Mouse (Mus musculus): ENCODE measurements around the gene Shisa6. TPM values are rescaled to one million over a fixed set of nuclear protein-coding genes. Genes with fewer than 3 reads are reported as not detected.
"Not testable (repeated sequence)": the region's sequence is repeated elsewhere in the genome, so short reads cannot be mapped to it uniquely, and the experiment has no call there.

Gene Shisa6
- total RNA-seq, 2 experiments from 2014 or later, result not detected

- no peak for ATAC-seq (replicated peaks; ENCODE audit: poor library complexity, severe bottlenecking)
Observed at GRCm38 (mm10) chr11:66494391-66494790, 31.4 kb downstream of the Shisa6 start.

DNA sequence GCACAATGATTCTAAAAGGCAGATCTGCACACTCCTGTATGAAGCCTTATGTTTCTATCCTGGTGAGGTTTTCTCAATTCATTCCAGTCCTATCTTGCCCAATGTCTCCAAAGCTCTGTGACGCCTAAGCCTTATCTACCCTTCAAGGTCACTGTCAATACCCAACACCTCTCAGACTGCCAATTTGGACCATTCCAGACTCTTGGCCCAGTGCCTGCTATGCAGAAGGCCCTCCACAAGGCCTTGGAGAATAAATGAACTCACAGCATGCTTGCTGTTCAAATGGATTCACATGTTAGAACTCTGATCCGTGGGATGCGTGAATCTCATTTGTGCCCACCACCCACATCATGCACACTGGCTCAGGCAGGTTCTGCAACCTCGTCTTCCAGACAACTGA lies 38.0 kb downstream of the Shisa6 start:
- ATAC-seq (replicated peaks; ENCODE audit: poor library complexity, severe bottlenecking), result no peak

DNA sequence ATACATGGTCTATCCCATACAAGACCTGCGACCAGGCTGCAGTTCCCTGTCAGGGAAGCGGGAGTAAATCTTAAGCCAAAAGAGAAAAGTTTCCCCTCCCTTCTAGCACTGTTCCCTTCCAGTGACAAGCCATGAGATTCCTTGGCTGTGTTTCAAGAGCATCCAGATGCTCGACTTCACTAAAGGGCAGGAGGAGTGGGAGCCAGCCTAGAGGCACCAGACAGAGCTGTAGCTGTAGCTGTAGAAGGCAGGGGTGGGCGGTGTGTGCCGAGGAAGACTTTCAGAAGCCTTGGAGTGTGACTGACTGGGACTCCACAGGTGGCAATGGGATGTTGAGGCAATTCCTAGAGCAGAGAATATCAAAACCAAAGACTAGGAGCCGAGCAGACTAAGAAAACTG lies 43.3 kb downstream of the Shisa6 start:
- ATAC-seq (replicated peaks; ENCODE audit: poor library complexity, severe bottlenecking), result no peak

DNA sequence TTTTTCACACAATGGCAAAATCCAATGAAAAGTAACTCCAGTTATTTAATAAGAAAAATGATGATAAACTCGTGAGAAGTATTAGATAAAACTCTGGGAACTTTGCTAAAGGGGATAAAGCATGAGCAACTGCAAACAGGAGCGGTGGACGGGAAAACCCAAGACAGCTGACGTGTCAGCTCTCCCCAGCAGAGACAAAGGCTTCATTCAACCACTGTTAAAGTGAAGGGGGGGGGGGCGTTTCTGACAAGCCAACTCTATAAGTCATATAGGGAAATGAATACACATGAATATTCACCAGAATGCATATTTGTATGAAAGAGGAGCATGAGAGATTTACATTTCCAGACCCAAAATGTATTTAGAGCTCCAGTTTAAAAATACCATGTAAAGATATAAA lies 83.1 kb downstream of the Shisa6 start:
- no peak for ATAC-seq (replicated peaks; ENCODE audit: poor library complexity, severe bottlenecking)

DNA sequence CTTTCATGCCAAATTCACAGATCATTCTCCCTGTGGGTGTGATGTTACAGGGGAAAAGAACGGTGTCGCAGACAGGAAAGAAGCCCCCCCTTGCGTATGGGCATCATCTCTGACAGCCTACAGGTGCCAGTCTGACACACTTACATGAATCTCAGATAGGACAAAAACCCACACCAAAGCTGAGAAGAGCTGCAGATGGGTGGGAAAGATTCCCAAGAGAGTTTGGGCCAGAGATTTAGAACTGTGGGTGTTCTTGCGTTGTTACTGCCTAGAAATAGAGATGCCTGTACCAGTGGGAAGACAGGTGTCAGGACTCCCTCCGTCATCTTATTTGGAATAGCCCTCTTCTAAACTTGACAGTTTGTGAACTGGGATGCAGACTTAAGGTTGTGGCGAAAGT lies 99.6 kb downstream of the Shisa6 start:
- ATAC-seq (replicated peaks; ENCODE audit: poor library complexity, severe bottlenecking), result no peak

GRCm38 (mm10) chr11:66418216-66418615 lies 107.5 kb downstream of the Shisa6 start:
- ATAC-seq (replicated peaks; ENCODE audit: poor library complexity, severe bottlenecking), result no peak

DNA sequence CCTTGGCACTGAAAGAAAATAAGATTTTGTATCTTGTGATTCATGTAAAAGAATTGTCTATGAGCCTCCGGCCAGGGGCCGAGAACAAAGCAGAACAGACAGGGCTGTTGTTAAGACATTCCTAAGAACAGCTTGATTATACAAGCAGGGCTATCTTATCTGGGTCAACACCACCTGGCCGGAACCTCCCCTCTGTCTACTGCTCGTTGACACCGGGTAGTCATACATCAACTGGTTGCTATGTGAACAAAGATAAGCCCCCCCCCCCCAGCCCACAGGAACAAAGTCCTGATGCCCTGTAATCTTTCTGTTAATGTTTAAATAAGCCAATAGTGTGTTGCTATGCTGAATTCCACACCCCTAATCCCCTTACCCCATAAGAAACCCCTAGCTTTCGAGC lies 117.0 kb downstream of the Shisa6 start:
- not testable (repeated sequence) for ATAC-seq (replicated peaks; ENCODE audit: poor library complexity, severe bottlenecking)

- no peak for ATAC-seq (replicated peaks; ENCODE audit: poor library complexity, severe bottlenecking)
Observed at GRCm38 (mm10) chr11:66400036-66400435, 125.7 kb downstream of the Shisa6 start.

- no peak for ATAC-seq (replicated peaks; ENCODE audit: poor library complexity, severe bottlenecking)
Observed at GRCm38 (mm10) chr11:66387561-66387960, 138.2 kb downstream of the Shisa6 start.

DNA sequence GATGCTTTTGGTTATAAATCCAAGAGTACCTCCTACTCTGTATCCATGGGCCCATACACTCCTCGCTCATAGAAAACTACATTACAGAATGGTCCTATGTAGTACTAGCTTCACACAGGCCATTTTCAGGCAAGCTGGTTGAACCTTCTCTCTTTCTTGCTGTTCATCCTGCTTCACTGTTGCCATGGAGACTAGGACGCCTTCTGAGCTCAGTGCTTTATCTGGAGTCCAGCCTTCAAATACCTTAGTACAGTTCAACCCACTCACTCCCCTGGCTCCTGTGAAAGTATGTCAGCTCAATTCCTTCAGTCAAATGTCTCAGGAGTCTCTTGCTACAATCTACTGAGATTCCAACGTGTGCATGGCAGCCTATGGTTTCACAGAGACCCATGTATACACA lies 154.0 kb downstream of the Shisa6 start:
- no peak for ATAC-seq (replicated peaks; ENCODE audit: poor library complexity, severe bottlenecking)

DNA sequence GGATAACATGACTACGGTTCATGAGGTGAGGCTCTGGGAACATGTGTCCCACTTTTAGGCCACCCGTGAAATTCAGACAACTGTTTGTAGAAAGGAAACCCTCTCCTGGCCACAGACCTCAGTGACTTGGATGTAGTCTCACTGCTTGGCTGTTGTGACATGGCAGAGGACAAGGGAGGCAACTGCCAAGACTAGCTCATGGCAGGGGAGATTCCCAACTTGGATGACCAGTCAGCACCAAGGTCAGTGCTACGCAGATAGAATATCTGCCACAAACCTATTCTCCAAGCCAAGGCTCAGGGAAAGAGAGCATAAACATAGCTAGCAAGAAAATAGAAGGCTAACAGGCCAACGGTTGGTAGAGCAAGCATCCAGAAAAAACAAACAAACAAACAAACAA lies 156.0 kb downstream of the Shisa6 start:
- ATAC-seq (replicated peaks; ENCODE audit: poor library complexity, severe bottlenecking), result no peak

DNA sequence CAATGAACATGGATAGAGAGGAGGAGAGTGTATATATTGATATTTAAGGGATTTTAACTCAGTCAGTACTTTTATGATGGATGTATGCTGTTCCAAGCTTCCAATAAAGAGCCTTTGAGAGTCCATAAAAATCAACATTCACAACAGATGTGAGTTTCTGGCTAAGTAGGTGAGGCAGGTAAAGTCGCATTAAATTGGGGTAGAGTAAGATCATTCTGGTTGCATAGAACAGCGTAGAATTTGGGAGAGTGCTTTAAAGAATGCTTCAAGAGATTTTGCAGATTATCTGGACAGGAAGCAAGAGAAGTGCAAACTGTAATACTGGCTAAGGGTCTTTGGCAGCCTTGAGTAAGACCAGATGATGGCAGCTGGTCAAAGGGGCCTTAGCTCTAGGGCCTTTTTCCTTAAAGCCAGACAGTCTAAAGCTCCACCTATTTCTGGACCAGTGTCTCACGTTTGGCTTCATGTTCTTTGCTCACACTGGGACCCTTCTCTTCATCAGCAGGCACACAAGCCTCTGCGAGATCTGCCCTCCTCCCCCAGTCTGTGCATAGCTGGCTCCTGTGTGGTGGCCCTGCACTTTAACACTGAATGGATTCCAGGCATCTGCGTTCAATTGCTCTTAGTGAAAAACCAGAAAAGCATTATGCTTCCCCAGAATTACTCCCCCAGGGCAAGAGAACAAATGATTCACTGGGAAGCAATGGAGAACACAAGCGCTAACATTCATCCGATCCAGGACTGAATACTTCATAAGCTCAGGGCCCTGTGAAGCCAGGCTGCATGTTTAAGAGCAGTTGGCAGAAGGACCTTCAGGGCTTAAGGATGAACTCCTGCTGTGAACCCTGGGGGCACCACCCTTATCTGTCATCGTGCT lies 158.7 kb downstream of the Shisa6 start:
- no peak for ATAC-seq (replicated peaks; ENCODE audit: poor library complexity, severe bottlenecking)

- no peak for ATAC-seq (replicated peaks; ENCODE audit: poor library complexity, severe bottlenecking)
Observed at GRCm38 (mm10) chr11:66359811-66360210, 166.0 kb downstream of the Shisa6 start.

DNA sequence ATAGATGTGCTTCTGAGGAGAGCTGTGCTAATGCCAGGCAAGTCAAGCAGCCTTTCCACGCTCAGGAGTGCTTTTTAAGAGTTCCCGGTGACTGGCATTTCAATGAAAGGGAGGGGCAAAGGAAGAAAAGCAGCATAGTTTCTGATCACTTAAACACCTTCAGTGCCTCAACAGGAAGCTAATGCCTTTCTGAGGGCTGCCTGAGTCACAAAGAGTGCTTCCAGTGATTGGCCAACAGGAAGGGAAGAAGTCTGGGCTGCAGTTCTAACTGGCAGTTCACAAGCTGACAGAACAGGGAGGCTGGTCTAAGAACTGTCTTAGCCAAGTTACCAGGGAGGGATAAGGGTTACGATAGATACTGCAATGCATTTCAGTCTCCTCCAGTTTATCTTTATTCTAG lies 180.9 kb downstream of the Shisa6 start:
- no peak for ATAC-seq (replicated peaks; ENCODE audit: poor library complexity, severe bottlenecking)

DNA sequence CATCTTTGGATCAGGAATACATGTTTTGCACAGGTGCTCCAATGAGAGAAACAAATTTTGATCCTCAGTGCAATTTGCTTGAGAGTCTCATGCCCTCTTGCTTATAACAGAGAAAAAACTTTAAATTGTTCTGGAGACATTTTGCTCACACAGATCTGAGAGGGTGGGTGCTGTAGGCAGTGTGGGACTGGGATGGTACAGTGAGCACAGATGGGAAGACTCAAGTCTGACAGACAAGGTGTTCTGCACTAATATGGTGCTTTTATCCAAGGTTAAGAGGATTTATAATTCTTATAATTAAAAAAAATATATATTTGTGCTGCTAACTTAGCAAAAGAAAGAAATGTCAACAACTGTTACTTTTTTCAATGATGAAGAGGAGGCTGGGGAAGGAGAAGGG lies 189.5 kb downstream of the Shisa6 start:
- no peak for ATAC-seq (replicated peaks; ENCODE audit: poor library complexity, severe bottlenecking)

- ATAC-seq (replicated peaks; ENCODE audit: poor library complexity, severe bottlenecking), result no peak
Observed at GRCm38 (mm10) chr11:66312764-66313163, 213.0 kb downstream of the Shisa6 start.

- no peak for ATAC-seq (replicated peaks; ENCODE audit: poor library complexity, severe bottlenecking)
Observed at GRCm38 (mm10) chr11:66304396-66304795, 221.4 kb downstream of the Shisa6 start.

- ATAC-seq (replicated peaks; ENCODE audit: poor library complexity, severe bottlenecking), result no peak
Observed at GRCm38 (mm10) chr11:66274707-66275081, 251.1 kb downstream of the Shisa6 start.

DNA sequence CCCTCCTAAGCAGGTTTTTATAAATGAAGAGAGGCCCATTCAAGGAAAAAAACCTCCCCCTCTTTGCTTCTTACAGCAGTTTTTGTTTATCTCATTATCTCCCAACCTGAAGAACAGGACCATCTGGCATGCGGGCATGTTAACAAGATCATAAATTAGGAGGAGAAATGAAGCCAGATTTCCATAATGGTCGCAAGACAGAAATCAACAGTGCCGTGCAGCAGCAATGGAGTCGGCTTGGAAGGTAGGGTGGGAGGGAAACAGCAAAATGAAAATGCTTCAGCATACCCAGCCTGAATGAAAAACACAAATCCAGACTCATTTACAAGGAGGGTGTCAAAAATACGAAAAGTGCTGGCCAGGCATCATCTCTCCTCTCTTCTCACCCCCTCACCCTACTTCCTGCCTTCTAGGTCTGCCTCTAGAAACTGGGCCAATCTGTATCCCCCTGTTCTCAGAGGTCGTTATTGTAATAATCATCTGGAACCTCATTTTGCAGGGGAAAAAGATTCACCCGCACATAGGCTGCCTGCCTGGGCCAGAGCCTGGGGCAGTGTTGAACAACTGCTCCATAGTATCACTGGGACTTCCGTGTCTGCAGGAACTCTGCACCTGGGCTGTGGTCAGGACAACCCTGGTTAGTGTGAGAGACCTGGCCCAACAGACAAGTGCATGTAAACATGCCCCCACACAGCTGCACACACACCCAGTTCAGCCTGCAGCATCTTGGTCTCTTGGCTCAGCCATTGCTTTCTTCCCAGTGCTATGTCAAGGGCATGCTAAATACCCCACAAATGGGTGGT lies 251.7 kb downstream of the Shisa6 start:
- ATAC-seq (replicated peaks; ENCODE audit: poor library complexity, severe bottlenecking), result no peak

DNA sequence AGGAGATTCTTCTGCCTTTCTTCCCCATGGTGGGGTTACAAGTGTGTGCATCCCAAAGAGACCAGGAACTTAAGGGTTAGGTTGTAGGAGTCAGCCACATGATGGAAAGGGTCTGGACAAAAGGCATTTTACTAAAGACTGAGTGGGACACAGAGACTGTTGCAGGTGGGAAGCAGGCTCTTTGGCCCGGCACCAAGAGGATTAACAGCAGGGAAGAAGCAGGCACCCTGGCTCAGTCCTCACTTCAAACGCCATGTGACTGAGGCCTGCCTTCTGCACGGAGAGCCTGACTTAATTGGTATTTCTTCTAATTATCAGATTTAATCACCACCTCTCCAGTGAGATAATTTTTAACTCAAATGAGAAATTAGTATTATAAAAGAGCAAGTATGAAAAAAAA lies 258.7 kb downstream of the Shisa6 start:
- ATAC-seq (replicated peaks; ENCODE audit: poor library complexity, severe bottlenecking), result no peak

DNA sequence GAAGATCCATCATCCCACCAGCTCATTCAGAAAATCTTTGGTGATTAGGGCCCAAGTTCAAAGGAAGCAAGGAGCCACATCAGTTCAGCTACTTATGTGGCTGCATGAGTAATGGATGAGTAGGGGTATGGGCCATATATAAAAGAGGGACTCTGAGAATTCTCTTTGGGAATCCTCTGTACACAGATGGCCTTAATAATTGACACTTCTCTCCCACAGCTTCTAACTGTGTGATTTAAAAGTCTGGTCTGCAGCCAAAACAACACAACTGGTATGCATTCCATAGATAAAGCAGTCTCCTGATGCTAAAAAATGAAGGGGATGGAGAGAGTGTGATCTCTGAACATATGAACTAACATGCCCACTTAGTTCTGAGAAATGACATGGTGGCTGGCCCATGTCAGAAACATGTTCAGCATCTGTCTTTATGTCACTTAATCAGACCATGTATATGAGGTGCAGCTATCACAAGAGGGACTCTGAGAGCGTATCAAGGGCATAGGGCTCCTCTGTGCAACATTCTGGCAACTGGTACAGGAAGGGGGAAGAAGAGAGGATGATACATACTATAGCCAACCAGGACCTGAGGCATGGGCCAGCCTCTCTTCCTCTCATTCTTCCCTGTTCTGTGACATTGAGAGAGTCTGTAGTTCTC lies 260.3 kb downstream of the Shisa6 start:
- ATAC-seq (replicated peaks; ENCODE audit: poor library complexity, severe bottlenecking), result no peak

Measured in granulocyte monocyte progenitor cell, adult 5-6 weeks (primary cell).